Mouse (Mus musculus): ENCODE results near the gene Exph5.

Exph5 gene

DNA sequence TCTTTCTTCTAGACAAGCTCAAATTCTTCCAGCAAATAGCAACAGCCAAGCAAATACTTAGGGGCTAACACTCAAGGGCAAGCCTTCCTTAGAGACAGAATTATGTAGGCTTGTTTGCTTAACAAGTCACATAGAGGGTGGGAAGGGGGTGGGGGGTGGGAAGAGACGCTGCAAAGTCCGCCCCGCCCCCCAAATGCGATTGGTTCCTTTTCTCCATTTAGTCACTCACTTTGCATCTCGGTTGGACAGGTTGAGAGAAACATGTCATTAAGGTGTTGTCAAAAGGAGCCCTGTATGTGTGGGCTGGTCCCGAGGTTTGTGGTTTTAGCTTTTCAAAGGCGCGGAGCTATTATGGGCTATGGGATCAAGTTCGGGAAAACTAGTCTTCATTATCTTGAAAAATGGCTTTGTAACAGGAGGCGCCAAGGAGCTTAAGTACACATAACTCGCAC, at the start of gene Exph5:
Exph5 (plus strand) TSS at position 402 of the 452 bp plus-strand sequence.
- DNase-seq (ENCODE audit: low spot score in 2 of 2) = no peak

DNA sequence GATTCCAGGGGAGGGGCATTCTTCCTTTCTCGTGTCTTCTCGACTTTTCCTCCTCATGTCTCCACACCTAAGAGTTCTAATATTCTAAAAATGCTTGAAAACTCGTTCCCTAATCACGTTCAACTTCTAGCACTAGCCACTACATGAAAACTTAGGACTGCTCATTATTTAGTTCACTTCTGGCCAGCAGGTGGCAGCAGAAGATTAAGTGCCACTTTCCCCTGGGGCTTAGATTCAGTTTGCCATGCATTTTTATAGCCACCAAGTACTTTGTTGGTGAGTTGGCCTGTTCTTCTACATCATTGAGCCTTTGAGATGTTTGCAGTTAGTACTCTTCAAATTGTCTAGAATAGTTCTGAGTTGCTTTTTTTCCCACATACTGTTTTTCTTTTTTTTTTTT, 47.1 kb upstream of the Exph5 start:
- peak; percentile 52 to 79 for DNase-seq (ENCODE audit: low spot score in 2 of 2)

DNA sequence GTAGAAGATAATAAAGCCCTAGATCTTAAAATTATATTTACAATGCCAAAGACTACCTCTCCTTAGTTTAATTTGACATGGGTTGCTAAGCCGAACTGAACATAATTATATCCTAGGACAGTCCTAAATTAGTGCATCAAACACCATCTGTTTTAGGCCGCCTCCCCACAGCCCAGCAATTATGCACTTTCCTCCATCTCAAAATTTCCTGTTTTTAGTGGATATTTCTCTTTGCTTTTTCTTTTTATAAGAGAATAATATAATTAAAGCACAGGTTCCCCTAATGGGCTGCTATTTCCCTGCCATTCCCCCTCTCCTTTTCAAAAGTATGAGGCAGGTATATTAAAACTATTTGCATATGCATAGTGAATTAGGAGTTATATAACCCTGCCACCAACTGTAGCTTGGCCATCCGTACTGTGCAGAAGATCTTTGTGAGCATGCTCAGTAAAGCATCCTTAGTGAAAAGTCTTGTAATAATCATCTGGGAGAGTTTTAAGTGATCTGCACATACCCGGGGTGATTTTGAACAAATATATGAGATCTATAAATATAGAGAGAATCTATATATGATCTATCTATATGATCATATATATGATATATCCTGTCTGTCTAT, 44.7 kb upstream of the Exph5 start:
- DNase-seq (ENCODE audit: low spot score in 2 of 2) = no peak

DNA sequence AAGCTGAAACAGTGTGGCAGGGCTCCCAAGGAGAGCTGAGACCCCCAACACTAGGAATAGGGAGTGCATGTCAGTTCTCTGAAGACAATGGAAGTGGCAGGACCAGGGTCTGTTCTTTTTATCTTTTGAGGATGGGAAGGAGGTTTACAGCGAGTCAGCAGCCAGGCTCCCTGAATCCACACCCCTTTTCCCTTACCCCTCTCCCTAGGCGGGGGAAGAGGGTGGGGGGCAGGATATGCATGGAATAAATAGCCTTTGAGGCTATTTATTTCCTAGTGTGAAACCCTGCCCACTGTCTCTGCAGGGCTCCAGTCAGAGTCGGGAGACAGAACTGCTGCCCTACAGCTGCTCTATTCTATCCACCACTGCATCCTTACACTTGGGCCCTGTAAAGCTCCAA, 43.7 kb upstream of the Exph5 start:
- no peak for DNase-seq (ENCODE audit: low spot score in 2 of 2)

DNA sequence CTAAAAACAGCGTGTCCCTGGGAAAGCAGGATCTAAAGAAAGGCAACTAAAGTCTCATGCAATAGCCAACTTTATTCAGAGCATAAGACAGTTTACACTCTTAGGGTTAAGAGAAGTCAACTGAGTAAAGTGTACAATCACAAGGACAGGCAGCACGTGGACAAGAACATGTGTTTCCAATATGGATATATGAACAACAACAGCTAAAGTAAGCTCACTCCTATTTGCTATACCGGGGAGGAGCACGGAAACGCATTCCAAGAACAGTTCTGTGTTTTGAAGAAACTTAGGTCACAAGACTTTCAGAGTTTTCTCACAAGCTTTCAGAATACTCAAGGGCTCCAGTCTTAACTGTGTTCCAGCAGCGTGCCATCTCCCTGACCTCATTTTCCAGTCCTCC, 43.3 kb upstream of the Exph5 start:
- DNase-seq (ENCODE audit: low spot score in 2 of 2) = no peak

DNA sequence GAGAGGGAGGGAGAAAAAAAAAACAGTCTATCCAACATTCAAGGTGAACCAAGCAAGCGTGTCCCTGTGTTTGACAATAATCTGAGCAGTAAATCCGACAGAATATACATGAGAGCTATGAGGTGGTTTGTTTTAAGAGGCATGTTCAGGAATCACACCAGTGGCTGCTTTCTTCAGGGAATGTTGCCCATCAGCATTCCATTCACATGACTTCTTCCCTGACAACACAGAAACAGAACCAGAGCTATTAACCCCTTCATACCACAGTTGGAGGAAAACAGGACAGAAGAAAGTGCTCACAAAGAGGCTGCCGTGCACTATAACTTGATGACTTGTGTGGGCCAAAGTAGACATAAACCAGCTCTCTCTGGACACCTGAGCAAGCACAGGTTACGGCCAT, 37.1 kb upstream of the Exph5 start:
- DNase-seq (ENCODE audit: low spot score in 2 of 2) = no peak

DNA sequence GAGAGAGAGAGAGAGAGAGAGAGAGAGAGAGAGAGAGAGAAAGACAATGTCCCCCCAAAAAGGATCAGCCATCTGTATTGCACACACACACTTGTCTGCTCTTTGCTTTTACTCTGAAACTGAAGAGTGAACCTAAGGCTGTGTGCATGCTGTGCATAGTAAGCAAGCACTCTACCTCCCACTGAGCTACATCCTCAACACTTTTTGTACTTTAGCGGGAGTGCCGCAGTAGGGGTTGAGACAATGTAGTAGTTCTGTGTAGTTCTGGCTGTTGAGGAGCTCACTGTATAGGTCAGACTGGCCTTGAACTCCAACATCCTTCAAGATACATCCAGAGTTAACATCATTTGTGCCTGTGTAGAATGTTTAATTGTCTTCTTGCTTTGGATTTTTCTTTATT, 35.9 kb upstream of the Exph5 start:
- no peak for DNase-seq (ENCODE audit: low spot score in 2 of 2)

DNA sequence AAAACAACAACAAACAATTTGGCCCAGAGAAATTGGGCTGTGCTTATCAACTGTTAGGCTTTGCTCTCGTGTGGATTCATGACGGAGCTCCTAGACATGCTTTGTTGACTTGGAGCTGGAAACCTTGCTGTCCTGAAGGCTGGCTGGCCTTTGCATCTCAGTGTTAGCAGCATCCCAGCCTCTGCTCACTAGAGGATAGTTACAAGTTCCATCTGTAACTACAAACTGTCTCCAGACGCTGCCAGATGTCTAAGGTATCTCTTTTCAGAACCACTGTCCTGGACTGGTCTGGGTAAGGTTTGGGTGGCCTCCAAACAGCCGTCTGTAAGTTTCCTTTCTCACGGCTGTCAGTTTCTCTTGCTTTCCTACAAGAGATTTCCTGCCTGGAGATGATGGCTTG, 33.4 kb upstream of the Exph5 start:
- DNase-seq (ENCODE audit: low spot score in 2 of 2) = no peak

DNA sequence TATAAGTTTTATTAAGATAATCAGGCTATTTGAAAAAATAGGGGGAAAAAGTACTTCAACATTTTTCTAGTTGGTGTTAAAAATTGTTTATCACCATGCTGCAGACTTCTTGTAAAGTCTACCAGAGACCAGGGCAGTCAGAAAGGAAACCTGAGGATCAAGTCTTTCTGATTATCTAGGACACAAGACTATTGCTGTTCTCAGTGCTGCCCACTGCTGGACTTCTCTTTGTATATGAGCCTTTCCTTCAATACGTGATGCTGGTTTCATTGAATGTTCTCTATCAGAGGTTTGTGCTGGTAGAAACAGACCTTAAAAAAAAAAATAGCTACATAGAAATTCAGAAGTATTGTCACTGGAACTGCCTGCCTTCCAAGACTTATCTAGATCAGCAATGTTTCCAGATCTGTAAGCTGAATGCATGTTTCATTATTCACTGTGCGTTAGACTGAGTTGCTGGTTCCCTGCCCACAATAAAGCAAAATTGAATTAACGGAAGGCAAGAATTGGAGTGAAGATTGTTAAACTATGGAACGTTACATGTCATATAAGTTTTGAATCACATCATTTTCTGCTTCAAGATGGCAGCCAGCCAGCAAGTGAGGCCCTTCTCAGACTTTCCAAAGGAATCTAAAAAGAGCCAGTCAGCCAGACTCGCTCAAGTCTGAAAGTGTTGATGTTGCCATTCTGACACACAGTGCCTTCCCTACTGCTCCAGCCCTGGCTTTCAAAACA, 32.6 kb upstream of the Exph5 start:
- no peak for DNase-seq (ENCODE audit: low spot score in 2 of 2)

DNA sequence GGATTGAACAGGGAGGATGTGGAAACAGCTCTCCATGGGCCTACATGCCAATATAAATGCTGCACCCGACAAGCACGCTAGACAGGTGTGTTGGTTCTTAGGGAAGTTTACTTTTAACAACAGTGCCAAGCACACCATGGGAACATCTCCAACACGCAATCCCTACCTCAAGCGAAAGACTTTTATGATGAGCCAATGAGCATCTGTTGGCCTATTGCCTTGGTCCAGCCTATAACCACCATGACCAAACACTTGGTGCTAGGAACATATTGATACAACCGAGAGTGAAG, 32.1 kb upstream of the Exph5 start:
- no peak for DNase-seq (ENCODE audit: low spot score in 2 of 2)

DNA sequence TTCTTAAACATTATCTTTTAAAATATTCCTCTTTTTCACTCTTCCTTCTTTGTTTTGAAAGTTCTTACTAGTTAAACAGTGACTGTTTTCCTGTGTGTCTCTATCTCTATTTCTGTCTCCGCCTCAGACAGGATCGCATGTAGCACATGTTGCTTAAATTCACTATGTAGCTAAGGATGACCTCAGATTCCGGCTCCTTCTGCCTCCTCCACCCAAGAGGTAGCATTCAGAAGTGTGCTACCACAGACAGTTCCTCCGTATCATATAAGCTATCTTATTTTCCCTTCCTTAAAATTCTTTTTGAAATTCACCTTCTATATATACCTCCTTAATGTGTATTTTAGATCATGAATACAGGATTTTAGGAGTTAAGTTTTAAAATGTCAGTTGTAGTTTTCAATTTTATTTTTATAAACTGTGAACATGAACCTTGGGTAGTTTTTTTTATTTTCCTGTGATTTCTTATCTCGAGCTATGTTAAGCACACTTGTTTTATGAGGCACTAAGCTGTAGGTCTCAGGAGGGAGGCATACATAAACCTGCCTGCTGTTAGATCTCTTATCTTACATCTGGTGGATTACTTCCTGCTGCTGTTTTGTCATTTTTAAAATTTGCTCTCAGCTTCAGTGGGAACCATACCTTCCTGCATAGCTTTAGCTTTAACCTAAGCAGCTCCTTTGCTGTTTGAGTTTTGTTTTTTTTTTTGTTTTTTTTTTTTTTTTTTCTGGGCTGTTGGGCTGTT, 30.0 kb upstream of the Exph5 start:
- DNase-seq (ENCODE audit: low spot score in 2 of 2) = no peak

DNA sequence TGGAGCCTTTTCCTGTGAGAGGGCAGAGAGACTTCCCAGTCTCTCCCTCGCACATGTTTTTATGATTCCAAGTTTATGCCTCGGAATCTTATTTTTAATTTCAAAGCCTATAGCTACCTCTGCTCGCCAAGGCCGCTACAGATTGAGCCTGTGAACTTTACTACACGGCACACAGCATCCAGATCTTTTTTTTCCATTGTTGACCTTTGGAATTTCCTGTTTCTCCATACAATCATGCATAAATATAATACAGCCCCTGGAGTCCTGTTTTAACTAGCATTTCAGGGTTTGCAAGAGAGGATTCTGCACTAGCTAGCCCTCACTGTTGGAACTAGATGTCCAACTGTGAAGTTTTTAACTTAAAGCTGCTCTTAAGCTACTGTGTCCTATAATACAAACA, 29.3 kb upstream of the Exph5 start:
- no peak for DNase-seq (ENCODE audit: low spot score in 2 of 2)

DNA sequence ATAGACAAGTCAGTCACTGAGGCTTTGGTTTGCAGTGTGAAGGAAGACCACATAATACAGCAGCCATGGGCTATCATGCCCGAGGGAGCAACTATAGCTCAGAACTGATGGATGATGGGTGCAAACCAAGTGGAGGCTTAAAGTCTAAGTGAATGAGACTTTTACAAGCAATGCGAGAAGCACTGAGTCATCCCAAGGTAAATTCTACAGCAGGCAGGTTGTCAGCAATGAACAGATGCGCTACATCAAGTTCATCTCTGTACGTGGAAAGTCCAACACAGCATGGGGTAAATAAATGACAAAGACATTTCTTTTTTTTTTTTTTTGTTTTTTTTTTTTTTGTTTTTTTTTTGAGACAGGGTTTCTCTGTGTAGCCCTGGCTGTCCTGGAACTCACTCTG, 28.8 kb upstream of the Exph5 start:
- no peak for DNase-seq (ENCODE audit: low spot score in 2 of 2)

DNA sequence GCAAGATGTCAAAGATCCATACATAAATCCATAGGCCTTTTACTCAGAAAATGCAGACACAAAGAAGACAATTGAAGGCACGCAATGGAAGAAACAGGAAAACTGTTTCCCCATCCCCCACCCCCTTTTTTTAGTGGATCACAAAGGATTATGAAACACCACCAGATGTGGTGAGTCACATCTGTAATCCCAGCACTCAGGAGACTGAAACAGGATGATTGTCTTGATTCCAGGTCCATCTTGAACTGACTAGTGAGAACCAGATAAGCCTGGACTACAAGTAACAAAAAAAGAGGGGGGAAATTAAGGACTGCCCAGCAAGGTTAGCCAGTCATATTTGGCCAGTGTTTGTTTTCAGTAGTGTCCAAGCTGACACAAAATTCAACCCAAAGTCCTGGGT, 25.1 kb upstream of the Exph5 start:
- no peak for DNase-seq (ENCODE audit: low spot score in 2 of 2)

DNA sequence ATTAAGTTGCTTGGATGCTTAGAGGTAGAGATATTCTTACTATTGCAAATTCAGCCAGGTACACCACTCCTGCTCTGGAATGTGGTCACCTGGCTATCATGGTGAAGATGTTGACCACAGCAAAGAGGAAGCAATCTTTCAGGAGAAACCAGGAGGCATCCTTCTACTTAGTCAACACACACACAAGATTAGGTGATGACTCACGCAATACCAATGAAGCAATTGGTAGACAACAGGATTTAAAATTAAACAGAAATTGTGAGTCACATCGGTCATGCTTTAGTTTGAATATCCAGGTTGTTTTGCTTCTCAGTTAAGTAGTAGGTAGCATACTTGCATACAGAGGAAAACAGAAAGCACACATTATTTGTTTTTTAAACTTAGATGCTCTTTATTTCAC, 22.5 kb upstream of the Exph5 start:
- DNase-seq (ENCODE audit: low spot score in 2 of 2) = no peak

DNA sequence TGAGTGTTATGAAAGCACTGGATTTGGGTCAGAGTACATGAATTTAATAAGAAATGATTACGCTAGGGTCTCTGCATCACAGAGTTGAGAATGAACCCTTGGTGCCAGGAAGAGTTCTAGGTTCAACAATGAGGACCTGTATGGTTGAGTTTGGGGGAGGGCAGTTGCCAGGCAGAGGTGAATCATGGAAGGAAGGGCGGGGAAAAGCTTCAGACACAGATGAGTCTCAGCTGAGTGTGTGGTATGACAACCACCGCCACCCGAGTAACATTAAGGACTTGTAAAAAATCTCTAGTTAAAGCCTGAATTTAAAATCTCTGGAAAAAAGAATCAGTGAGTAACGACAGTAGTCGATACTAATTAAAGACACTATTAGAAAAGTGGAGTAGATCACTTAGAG, 14.7 kb upstream of the Exph5 start:
- no peak for DNase-seq (ENCODE audit: low spot score in 2 of 2)

DNA sequence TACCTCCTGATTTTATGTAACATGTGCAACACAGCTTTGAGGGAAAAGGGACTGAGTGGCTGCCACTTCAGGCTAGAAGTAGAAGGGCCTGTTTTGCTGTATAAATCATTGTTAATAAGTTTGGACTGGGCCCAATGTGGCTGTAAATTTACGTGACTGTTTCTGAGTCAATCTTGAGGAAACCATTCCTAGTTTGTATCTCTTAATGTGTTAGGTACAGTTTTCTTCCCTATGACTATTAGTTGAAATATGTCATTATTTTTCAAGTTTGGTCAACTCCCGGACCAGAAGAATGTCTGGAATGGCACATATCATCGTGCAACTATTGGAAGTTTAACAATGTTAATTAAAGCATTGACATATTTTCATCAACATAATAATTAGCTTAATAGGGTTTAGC, 11.5 kb upstream of the Exph5 start:
- DNase-seq (ENCODE audit: low spot score in 2 of 2) = no peak

DNA sequence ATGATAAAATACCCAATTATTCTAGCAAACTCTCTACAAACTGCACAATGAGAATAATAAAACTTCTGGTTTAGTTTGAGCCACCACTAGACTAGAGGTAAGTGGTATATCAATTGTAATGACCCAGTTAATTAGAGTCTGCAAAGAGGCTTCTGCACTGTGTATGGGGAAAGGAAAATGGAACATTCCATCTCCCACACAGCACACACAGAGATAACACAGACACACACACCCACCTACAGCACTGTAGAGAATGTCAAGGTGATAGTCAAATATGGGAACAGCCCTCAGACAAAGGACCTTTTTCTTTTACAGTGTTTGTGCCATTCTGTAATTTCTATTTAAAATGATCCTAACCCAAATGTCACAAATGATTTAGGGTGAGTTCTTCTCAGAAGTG, 8.6 kb upstream of the Exph5 start:
- DNase-seq (ENCODE audit: low spot score in 2 of 2) = no peak

DNA sequence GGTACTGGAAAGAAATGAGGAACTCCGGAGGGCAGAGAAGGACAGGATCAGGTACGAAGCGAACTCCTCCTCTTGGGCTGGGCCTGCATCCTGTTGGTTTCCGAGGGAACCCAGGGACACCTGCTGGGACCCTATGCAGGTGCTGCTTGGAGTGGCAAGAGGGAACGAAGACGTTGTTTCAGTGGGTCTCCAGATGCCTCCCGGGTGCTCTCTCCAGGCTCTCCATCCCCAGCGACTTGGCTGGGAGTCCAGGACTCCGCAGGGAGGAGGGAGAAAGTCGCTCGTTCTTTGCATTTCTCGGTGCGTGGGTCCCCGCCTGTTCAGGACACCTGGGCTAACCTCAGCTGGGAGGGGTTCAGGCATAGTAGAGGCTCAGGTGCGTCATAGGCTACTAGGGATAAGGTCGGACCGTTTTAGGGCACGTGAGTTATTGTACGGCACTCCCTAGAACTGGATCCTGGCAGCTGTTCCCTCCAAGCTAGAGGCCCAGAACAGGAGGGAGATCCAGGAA, 386 bp downstream of the Exph5 start:
- DNase-seq (ENCODE audit: low spot score in 2 of 2) = no peak

DNA sequence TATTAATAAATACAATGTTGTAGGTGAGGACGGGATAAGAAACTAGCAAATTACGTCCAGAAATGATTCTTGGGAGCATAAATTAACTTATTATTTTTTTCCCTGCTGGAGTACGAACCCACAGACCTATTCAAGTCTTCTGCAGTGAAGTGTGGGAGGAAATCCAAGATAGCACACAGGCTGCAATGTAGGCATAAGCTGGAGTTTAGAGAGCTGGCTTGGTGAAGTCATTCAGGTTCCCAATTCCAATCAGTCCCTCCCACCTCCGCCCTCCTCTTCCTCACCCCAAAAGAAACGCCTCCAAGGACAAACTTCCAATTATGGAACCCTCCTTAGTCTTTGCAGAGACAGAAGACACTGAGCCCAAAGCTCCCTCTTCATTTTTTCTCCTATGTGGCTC, 945 bp downstream of the Exph5 start:
- no peak for DNase-seq (ENCODE audit: low spot score in 2 of 2)

DNA sequence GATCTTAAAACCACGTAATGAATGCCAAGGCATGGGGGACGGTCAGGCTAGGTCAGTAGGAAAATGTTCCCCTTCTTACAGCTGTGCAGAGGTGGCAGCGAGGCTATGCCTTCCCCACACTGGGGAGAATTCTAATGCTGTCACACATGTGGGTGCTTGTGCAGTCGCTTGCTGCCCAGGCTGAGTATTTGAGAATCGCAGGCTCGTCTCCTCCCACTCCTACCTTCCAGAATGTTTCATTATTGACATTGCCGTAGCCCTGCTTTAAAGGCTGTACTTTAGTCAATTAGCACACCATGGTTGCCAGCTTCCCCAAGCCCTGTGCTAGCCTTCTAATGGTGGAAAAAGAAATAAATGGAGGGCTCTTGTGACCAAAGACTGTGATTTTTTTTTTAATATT, 6.4 kb downstream of the Exph5 start:
- no peak for DNase-seq (ENCODE audit: low spot score in 2 of 2)

DNA sequence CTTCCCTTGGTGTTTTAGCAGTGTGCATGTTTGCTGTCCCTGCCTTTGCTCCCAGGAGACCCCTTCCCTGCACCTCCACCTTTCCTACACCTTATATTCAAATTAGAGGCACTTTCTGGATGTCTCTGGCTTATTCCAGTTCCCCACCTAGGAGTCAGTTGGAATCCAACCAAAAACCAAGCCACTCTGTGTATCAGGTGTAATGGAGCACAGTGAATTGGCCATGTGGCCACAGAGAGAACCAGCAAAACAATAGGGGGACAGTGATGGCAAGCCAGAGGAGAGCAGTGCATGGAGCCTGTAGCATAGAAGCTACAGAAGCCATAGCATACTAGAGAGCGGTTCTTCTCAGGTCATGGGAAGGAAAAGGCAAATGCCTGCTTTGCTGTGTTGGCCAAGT, 11.5 kb downstream of the Exph5 start:
- no peak for DNase-seq (ENCODE audit: low spot score in 2 of 2)
